Mouse (Mus musculus) embryonic fibroblast, embryonic 13.5 days (primary cell): ENCODE measurements around the gene Lrrc4b.

ENCODE experiments used
- CTCF ChIP-seq: IDR thresholded peaks from 2 replicates; pipeline ENCODE4 v1.5.1; 2011; ENCODE audit warnings: mild to moderate bottlenecking, control low read depth, low read length, moderate library complexity, borderline replicate concordance; ENCODE audit not compliant: insufficient read depth
- POLR2A ChIP-seq: IDR thresholded peaks from 2 replicates; pipeline ENCODE4 v1.6.1; 2011; ENCODE audit warnings: low read depth, mild to moderate bottlenecking, control low read depth, low read length, moderate library complexity

DNA sequence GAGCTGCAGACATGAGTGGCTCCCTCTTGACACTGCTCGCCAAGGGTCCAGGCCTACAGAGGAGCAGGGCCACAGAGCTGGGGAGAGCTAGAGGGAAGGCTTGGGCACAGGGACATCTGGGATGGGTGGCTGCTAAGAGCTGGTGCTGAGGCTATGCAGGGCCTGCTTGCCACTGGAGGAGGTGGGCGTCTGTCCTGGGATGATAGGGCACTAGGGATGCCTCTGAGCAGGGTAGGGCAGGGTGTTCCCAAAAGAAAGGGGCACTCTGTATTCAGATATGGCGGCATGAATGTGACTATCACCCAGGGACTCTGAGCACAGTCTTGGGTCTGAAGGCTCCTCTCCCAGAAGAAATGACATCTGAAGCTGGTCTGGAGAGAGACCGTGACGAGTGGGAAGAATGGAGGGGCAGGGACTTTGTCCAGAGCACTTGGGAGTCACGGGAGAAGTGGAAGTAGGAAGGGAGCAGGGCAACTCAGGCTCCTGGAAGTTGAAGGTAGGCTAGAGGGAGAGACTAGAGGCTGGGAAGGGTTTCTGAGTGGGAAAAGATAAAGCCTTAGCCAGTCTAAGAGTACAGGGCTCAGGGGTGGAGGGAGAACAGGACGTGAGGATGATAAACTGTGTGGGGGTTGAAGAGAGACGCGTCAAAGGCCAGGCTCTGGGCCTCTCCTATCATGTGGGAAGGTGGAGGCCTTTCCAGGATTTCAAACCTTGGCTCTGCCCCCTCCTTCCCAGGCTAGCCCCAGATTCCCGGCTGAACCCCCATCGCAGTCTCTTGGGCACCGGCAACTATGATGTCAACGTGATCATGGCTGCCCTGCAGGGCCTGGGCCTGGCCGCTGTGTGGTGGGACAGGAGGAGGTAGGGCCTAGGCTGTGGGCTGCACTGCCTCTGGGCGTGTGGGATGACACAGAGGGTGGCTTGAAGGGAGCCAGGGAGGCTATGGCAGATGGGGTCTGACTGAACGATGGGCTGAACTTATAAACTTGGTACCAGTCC lies 41.2 kb downstream of the Lrrc4b start:
- TF ChIP-seq CTCF (no peak), POLR2A (no peak)
